Mouse (Mus musculus) megakaryocyte, embryonic 14.5 days (primary cell): ENCODE data around the gene Myoz2.

Source experiments
- FLI1 ChIP-seq: IDR thresholded peaks from 2 replicates; pipeline ENCODE4 v1.6.1; 2012; ENCODE audit warnings: low read length, inconsistent platforms, mixed read lengths
- GATA1 ChIP-seq: IDR thresholded peaks from 3 replicates; pipeline ENCODE4 v1.6.1; 2012; ENCODE audit warnings: mixed read lengths, low read length, inconsistent platforms, borderline replicate concordance

- TF ChIP-seq GATA1 (no peak), FLI1 (no peak)
Observed at GRCm38 (mm10) chr3:123034752-123035151, at the start of gene Myoz2.
